Mouse (Mus musculus) kidney, embryonic 14.5 days (tissue): ENCODE results near the gene Srek1ip1. TPM values are rescaled to one million over a fixed set of nuclear protein-coding genes. Genes with fewer than 3 reads are reported as not detected.

Experiments
- ATAC-seq: fragments of 200-750 bp; cut with Nextera tagmentation; 2 replicates; pipeline ENCODE4 v1.8.0; 2017; ENCODE audit warnings: moderate number of reproducible peaks, mild to moderate bottlenecking, moderate TSS enrichment, moderate library complexity; ENCODE audit not compliant: low FRiP score, low TSS enrichment
- H3K27ac ChIP-seq: fragments of 300-500 bp; sonication (generic); 2 replicates; pipeline ENCODE4 v1.5.1; 2014; ENCODE audit warnings: low read depth, mild to moderate bottlenecking, low read length, moderate library complexity, mixed read lengths
- H3K27me3 ChIP-seq: fragments of 300-500 bp; sonication (generic); 2 replicates; pipeline ENCODE4 v1.6.1; 2014; ENCODE audit warnings: mild to moderate bottlenecking, low read length; ENCODE audit not compliant: control insufficient read depth, insufficient read depth
- H3K36me3 ChIP-seq: fragments of 300-500 bp; sonication (generic); 2 replicates; pipeline ENCODE4 v1.6.1; 2014; ENCODE audit warnings: low read length, mixed read lengths; ENCODE audit not compliant: control insufficient read depth, insufficient read depth
- H3K4me1 ChIP-seq: fragments of 300-500 bp; sonication (generic); 2 replicates; pipeline ENCODE4 v1.6.1; 2014; ENCODE audit warnings: low read length, mixed read lengths; ENCODE audit not compliant: control insufficient read depth, insufficient read depth
- H3K4me2 ChIP-seq: fragments of 300-500 bp; sonication (generic); replicated peaks from 2 replicates; pipeline ENCODE4 v1.6.1; 2014; ENCODE audit warnings: low read depth, mild to moderate bottlenecking, low read length
- H3K4me3 ChIP-seq: fragments of 300-500 bp; sonication (generic); 2 replicates; pipeline ENCODE4 v1.5.1; 2014; ENCODE audit warnings: mild to moderate bottlenecking, low read length
- H3K9ac ChIP-seq: fragments of 300-500 bp; sonication (generic); 2 replicates; pipeline ENCODE4 v1.6.1; 2014; ENCODE audit warnings: low read depth, mild to moderate bottlenecking, low read length, moderate library complexity
- H3K9me3 ChIP-seq: fragments of 300-500 bp; sonication (generic); 2 replicates; pipeline ENCODE4 v1.6.1; 2016; ENCODE audit warnings: low read length; ENCODE audit not compliant: control insufficient read depth
- WGBS: fragments of 180-500 bp; shearing (Covaris S2); extraction: QIAGEN DNeasy Blood & Tissue Kit; methylation state at CpG from one replicate; pipeline ENCODE4 v1.1.7; 2014; 5-methylcytosine and 5-hydroxymethylcytosine counted together
- polyA plus RNA-seq: library from polyadenylated mRNA; unstranded; fragments of >200 nt; fragmentation: Nextera tagmentation; extraction: Ambion mirVana; gene quantifications from 2 replicates; pipeline ENCODE4 v1.2.1, GENCODE M21; 2014

Srek1ip1 gene
- polyA plus RNA-seq, 1 experiment from 2014 or later = 29.0 TPM

GRCm38 (mm10) chr13:104822411-104822838 is 30.1 kb downstream of the Srek1ip1 start:
- peak overlapping the region; percentile 8; the same call in 1 of the 2 replicates for H3K4me2 ChIP-seq
- H3K27ac ChIP-seq = peak overlapping the region; percentile 17; the same call in 1 of the 2 replicates
- H3K4me3 ChIP-seq = no peak overlapping the region
- WGBS = 17% methylated on average over 8 of the region's 8 CpGs
- ATAC-seq = peak; percentile 75; the same call in 1 of the 2 replicates
- no peak overlapping the region for H3K9ac ChIP-seq
- H3K36me3 ChIP-seq = peaks cover 12% of the 10 kb centered on the region; the same call in 1 of the 2 replicates
- H3K27me3 ChIP-seq = no peaks in the 10 kb centered on the region
- H3K9me3 ChIP-seq = no peaks in the 10 kb centered on the region
- H3K4me1 ChIP-seq = peaks cover 17% of the 10 kb centered on the region

- H3K36me3 ChIP-seq = peaks cover 31% of the 10 kb centered on the region
- H3K4me3 ChIP-seq = no peak overlapping the region
- no peak overlapping the region for H3K4me2 ChIP-seq
- H3K4me1 ChIP-seq = peaks cover 8% of the 10 kb centered on the region
- ATAC-seq = no peak
- peaks cover 3% of the 10 kb centered on the region; the same call in 1 of the 2 replicates for H3K9me3 ChIP-seq
- H3K27me3 ChIP-seq = no peaks in the 10 kb centered on the region
- 59% methylated on average over 2 of the region's 2 CpGs for WGBS
- no peak overlapping the region for H3K27ac ChIP-seq
- no peak overlapping the region for H3K9ac ChIP-seq
These were observed 33.2 kb downstream of the Srek1ip1 start for GRCm38 (mm10) chr13:104825470-104825869.

- no peak overlapping the region for H3K4me2 ChIP-seq
- H3K27me3 ChIP-seq = no peaks in the 10 kb centered on the region
- no peak overlapping the region for H3K4me3 ChIP-seq
- 95% methylated on average over 13 of the region's 13 CpGs for WGBS
- no peak overlapping the region for H3K27ac ChIP-seq
- H3K4me1 ChIP-seq = no peaks in the 10 kb centered on the region
- ATAC-seq = no peak
- H3K36me3 ChIP-seq = peaks cover 60% of the 10 kb centered on the region
- peaks cover under 1% of the 10 kb centered on the region; the same call in 1 of the 2 replicates for H3K9me3 ChIP-seq
- H3K9ac ChIP-seq = no peak overlapping the region
These were observed 40.5 kb downstream of the Srek1ip1 start for GRCm38 (mm10) chr13:104832811-104833210.

GRCm38 (mm10) chr13:104837628-104838027 is 45.3 kb downstream of the Srek1ip1 start:
- WGBS = 55% methylated on average over 7 of the region's 7 CpGs
- no peaks in the 10 kb centered on the region for H3K9me3 ChIP-seq
- H3K36me3 ChIP-seq = peaks cover 33% of the 10 kb centered on the region
- H3K9ac ChIP-seq = no peak overlapping the region
- ATAC-seq = no peak
- H3K4me1 ChIP-seq = no peaks in the 10 kb centered on the region
- no peak overlapping the region for H3K27ac ChIP-seq
- H3K4me2 ChIP-seq = no peak overlapping the region
- H3K4me3 ChIP-seq = no peak overlapping the region
- H3K27me3 ChIP-seq = no peaks in the 10 kb centered on the region

GRCm38 (mm10) chr13:104841937-104842336 is 49.7 kb downstream of the Srek1ip1 start:
- H3K36me3 ChIP-seq = peaks cover 14% of the 10 kb centered on the region
- no peak overlapping the region for H3K4me2 ChIP-seq
- H3K4me3 ChIP-seq = no peak overlapping the region
- 71% methylated on average over 4 of the region's 4 CpGs for WGBS
- no peak overlapping the region for H3K27ac ChIP-seq
- no peak for ATAC-seq
- H3K9me3 ChIP-seq = no peaks in the 10 kb centered on the region
- H3K4me1 ChIP-seq = no peaks in the 10 kb centered on the region
- no peaks in the 10 kb centered on the region for H3K27me3 ChIP-seq
- no peak overlapping the region for H3K9ac ChIP-seq

- Histone ChIP-seq H3K9ac (no peak overlapping the region), H3K4me2 (no peak overlapping the region), H3K36me3 (peaks cover 5% of the 10 kb centered on the region; the same call in 1 of the 2 replicates), H3K9me3 (no peaks in the 10 kb centered on the region), H3K27me3 (no peaks in the 10 kb centered on the region), H3K27ac (no peak overlapping the region), H3K4me1 (no peaks in the 10 kb centered on the region), H3K4me3 (no peak overlapping the region)
- no peak for ATAC-seq
- 95% methylated on average over 13 of the region's 13 CpGs for WGBS
These were observed 51.2 kb downstream of the Srek1ip1 start for GRCm38 (mm10) chr13:104843295-104844089.

- no peaks in the 10 kb centered on the region for H3K27me3 ChIP-seq
- H3K36me3 ChIP-seq = no peaks in the 10 kb centered on the region
- no peak overlapping the region for H3K27ac ChIP-seq
- ATAC-seq = no peak
- no peaks in the 10 kb centered on the region for H3K9me3 ChIP-seq
- no peak overlapping the region for H3K4me3 ChIP-seq
- H3K9ac ChIP-seq = no peak overlapping the region
- 82% methylated on average over 2 of the region's 2 CpGs for WGBS
- no peaks in the 10 kb centered on the region for H3K4me1 ChIP-seq
- H3K4me2 ChIP-seq = no peak overlapping the region
These were observed 61.4 kb downstream of the Srek1ip1 start for GRCm38 (mm10) chr13:104853645-104854044.

- Histone ChIP-seq H3K4me1 (no peaks in the 10 kb centered on the region), H3K27me3 (peaks cover 19% of the 10 kb centered on the region), H3K27ac (no peak within 1 kb of the TSS), H3K4me2 (peak within 1 kb of the TSS; percentile 91), H3K4me3 (peak within 1 kb of the TSS; percentile 46), H3K9ac (peak within 1 kb of the TSS; percentile 44; the same call in 1 of the 2 replicates), H3K9me3 (no peaks in the 10 kb centered on the region), H3K36me3 (no peaks in the 10 kb centered on the region)
- peak; percentile 92 for ATAC-seq
- WGBS = 6% methylated on average over 37 of the region's 38 CpGs
These were observed 71.1 kb downstream of the Srek1ip1 start, which contains the start of gene Shisal2b for GRCm38 (mm10) chr13:104863127-104863979. Gene Shisal2b (minus strand): TSS chr13:104863893.
